Mouse (Mus musculus): ENCODE data around the gene Wdfy1.

DNA sequence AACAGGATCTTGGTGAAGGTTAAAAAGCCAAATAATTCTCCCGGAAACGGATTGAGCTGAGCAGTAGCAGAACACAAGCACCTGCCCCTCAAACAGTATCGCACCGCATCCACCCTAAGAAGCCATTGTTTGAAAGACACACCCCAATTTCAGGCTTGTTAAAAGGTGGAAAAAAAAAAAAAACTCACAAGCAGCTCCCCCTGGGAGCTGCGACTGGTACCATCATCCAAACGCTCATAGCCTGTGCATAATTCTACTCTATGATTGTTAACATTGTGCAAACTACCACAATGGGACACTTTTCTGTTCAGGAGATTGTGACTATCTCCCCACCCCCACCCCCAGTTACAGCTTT, 14.0 kb downstream of the Wdfy1 start:
- TF ChIP-seq TAL1 (conservative IDR thresholded peaks at IDR 0.05; ENCODE audit: low read depth, low read length) (no peak), CTCF (IDR thresholded peaks at IDR 0.05; ENCODE audit: low read depth, low read length) (no peak), POLR2AphosphoS5 (IDR thresholded peaks at IDR 0.05; ENCODE audit: insufficient replicate concordance, low read depth, low read length) (no peak), GATA1 (IDR thresholded peaks at IDR 0.05; ENCODE audit: borderline replicate concordance, low read length) (no peak), GATA2 (IDR thresholded peaks at IDR 0.05; ENCODE audit: borderline replicate concordance, low read depth, low read length) (no peak)
